Mouse (Mus musculus): ENCODE results near the gene Tmem41a. TPM values are rescaled to one million over a fixed set of nuclear protein-coding genes. Genes with fewer than 3 reads are reported as not detected.
"Not testable (repeated sequence)": the region's sequence is repeated elsewhere in the genome, so short reads cannot be mapped to it uniquely, and the experiment has no call there.

Gene Tmem41a
- polyA plus RNA-seq (2015; fragmentation: Nextera tagmentation; extraction: Ambion mirVana): 27.2 and 31.1 TPM in 2 replicates

- peaks cover 8% of the 10 kb centered on the region for H3K36me3 ChIP-seq
- H3K4me2 ChIP-seq: peak within 1 kb of the TSS; percentile 91
- peak within 1 kb of the TSS; percentile 69 for H3K27ac ChIP-seq
- peak; percentile 89 for DNase-seq
- H3K4me3 ChIP-seq (replicated peaks): peak within 1 kb of the TSS; percentile 79
- 1% methylated on average over 63 of the region's 63 CpGs for WGBS (ENCODE audit: insufficient replicate concordance)
- H3K27me3 ChIP-seq: 0 out of 2 replicates have a peak, but pooled peaks cover 3% of the 10 kb centered on the region
- H3K9ac ChIP-seq: peak within 1 kb of the TSS; percentile 79
- peak; percentile 97 for ATAC-seq (ENCODE audit: low read depth)
- H3K4me1 ChIP-seq (replicated peaks): peaks cover 25% of the 10 kb centered on the region
- H3K9me3 ChIP-seq (replicated peaks): no peaks in the 10 kb centered on the region
Observed at GRCm38 (mm10) chr16:21946761-21947715, at the start of gene Tmem41a. Gene Tmem41a, minus strand, starts transcription at chr16:21947552.

DNA sequence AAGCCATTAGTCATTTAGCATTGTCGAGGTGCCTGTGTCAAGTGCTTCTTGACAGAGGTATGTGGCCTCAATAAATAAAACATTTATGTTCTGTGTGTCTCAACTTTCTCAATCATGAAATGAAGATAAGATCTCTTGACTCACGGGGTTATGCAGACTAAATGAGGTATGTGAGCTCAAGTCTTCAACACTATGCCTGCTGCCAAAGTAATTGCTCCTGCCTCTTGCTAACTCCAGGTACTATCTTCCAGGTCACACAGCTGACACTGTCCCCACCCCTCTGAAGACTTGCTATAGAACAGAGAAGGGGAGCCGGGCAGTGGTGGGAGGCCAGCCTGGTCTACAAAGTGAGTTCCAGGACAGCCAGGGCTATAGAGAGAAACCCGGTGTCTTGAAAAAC, 49.0 kb upstream of the Tmem41a start:
- Histone ChIP-seq H3K4me2 (peak overlapping the region; percentile 58), H3K4me1 (replicated peaks) (peaks cover 38% of the 10 kb centered on the region), H3K36me3 (no peaks in the 10 kb centered on the region), H3K27ac (peak overlapping the region; percentile 87), H3K9ac (peak overlapping the region; percentile 54), H3K9me3 (replicated peaks) (no peaks in the 10 kb centered on the region), H3K4me3 (replicated peaks) (peak overlapping the region; percentile 14; the same call in 1 of the 2 replicates), H3K27me3 (no peaks in the 10 kb centered on the region)
- DNase-seq (peak; percentile 16), ATAC-seq (ENCODE audit: low read depth) (peak; percentile 74)
- 21% methylated on average over 4 of the region's 4 CpGs for WGBS (ENCODE audit: insufficient replicate concordance)

- H3K4me2 ChIP-seq: peak within 1 kb of the TSS; percentile 58
- ATAC-seq (ENCODE audit: low read depth) (no peak), DNase-seq (peak; percentile 32)
- WGBS (ENCODE audit: insufficient replicate concordance): 18% methylated on average over 16 of the region's 16 CpGs
- peak within 1 kb of the TSS; percentile 87 for H3K27ac ChIP-seq
- peak within 1 kb of the TSS; percentile 33 for H3K4me3 ChIP-seq (replicated peaks)
- no peaks in the 10 kb centered on the region for H3K9me3 ChIP-seq (replicated peaks)
- H3K36me3 ChIP-seq: no peaks in the 10 kb centered on the region
- H3K4me1 ChIP-seq (replicated peaks): peaks cover 38% of the 10 kb centered on the region
- H3K9ac ChIP-seq: peak within 1 kb of the TSS; percentile 54
- no peaks in the 10 kb centered on the region for H3K27me3 ChIP-seq
Observed at GRCm38 (mm10) chr16:21995304-21995703, 48.0 kb upstream of the Tmem41a start, which contains the start of gene Liph. Gene Liph, minus strand, starts transcription at chr16:21995663.

GRCm38 (mm10) chr16:21991774-21992173, 44.4 kb upstream of the Tmem41a start:
- H3K9ac ChIP-seq: no peak overlapping the region
- H3K36me3 ChIP-seq: no peaks in the 10 kb centered on the region
- no peaks in the 10 kb centered on the region for H3K27me3 ChIP-seq
- no peak for DNase-seq
- no peak overlapping the region for H3K4me3 ChIP-seq (replicated peaks)
- peaks cover 22% of the 10 kb centered on the region for H3K4me1 ChIP-seq (replicated peaks)
- no peaks in the 10 kb centered on the region for H3K9me3 ChIP-seq (replicated peaks)
- 72% methylated on average over 2 of the region's 2 CpGs for WGBS (ENCODE audit: insufficient replicate concordance)
- no peak overlapping the region for H3K4me2 ChIP-seq
- no peak for ATAC-seq (ENCODE audit: low read depth)
- H3K27ac ChIP-seq: no peak overlapping the region

DNA sequence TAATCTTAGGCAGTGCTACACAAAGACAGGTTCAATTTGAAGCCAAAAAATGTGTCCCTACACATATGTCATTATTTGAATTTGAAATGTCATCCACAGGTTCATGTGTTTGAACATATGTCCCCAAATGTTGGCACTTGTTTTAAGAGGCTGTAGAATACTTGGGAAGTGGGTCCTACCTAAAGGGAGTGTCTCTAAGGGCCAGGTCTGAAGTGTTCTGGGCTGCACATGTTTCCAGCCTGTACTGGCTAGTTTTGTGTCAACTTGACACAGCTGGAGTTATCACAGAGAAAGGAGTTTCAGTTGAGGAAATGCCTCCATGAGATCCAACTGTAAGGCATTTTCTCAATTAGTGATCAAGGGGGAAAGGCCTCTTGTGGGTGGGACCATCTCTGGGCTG, 43.5 kb upstream of the Tmem41a start:
- not testable (repeated sequence) for H3K4me2 ChIP-seq; DNase-seq; ATAC-seq (ENCODE audit: low read depth); H3K27ac ChIP-seq; H3K27me3 ChIP-seq; H3K4me3 ChIP-seq (replicated peaks); H3K9me3 ChIP-seq (replicated peaks); H3K36me3 ChIP-seq; H3K9ac ChIP-seq
- peaks cover 13% of the 10 kb centered on the region for H3K4me1 ChIP-seq (replicated peaks)

GRCm38 (mm10) chr16:21987956-21988355, 40.6 kb upstream of the Tmem41a start:
- Histone ChIP-seq H3K4me1 (replicated peaks) (no peaks in the 10 kb centered on the region), H3K9me3 (replicated peaks) (no peaks in the 10 kb centered on the region), H3K36me3 (no peaks in the 10 kb centered on the region), H3K27me3 (no peaks in the 10 kb centered on the region), H3K27ac (no peak overlapping the region), H3K4me2 (no peak overlapping the region), H3K9ac (no peak overlapping the region), H3K4me3 (replicated peaks) (no peak overlapping the region)
- WGBS (ENCODE audit: insufficient replicate concordance): 57% methylated on average over 5 of the region's 5 CpGs
- DNase-seq (no peak), ATAC-seq (ENCODE audit: low read depth) (no peak)

- no peaks in the 10 kb centered on the region for H3K27me3 ChIP-seq
- H3K4me1 ChIP-seq (replicated peaks): no peaks in the 10 kb centered on the region
- H3K27ac ChIP-seq: no peak overlapping the region
- no peak for ATAC-seq (ENCODE audit: low read depth)
- no peaks in the 10 kb centered on the region for H3K9me3 ChIP-seq (replicated peaks)
- H3K4me3 ChIP-seq (replicated peaks): no peak overlapping the region
- H3K36me3 ChIP-seq: no peaks in the 10 kb centered on the region
- no peak overlapping the region for H3K9ac ChIP-seq
- no peak overlapping the region for H3K4me2 ChIP-seq
- 49% methylated on average over 3 of the region's 3 CpGs for WGBS (ENCODE audit: insufficient replicate concordance)
- DNase-seq: no peak
Observed at GRCm38 (mm10) chr16:21986191-21986590, 38.8 kb upstream of the Tmem41a start.

- ATAC-seq (ENCODE audit: low read depth): no peak
- 74% methylated on average over 12 of the region's 12 CpGs for WGBS (ENCODE audit: insufficient replicate concordance)
Observed at GRCm38 (mm10) chr16:21984091-21984490, 36.7 kb upstream of the Tmem41a start.

DNA sequence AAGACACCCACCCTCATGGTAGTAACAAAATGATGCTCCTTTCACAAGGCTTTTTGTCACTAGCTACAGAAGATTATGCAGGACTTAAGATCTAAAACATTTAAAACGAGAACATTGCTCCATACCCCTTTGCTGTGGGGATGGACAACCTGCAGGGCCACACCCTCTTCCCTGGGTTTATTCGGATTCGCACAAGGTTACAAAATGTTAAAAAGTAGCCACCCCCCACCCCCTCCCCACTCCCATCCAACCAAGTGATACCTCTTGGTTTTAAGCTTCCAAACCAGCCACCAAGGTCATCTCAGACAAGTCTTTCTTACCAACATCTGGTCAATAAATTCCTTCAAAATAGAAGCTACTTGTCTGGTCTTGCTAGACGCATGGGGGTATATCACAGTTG, 36.2 kb upstream of the Tmem41a start:
- 72% methylated on average over 4 of the region's 4 CpGs for WGBS (ENCODE audit: insufficient replicate concordance)
- no peaks in the 10 kb centered on the region for H3K9me3 ChIP-seq (replicated peaks)
- H3K4me3 ChIP-seq (replicated peaks): no peak overlapping the region
- H3K4me2 ChIP-seq: no peak overlapping the region
- ATAC-seq (ENCODE audit: low read depth) (no peak), DNase-seq (no peak)
- no peaks in the 10 kb centered on the region for H3K4me1 ChIP-seq (replicated peaks)
- H3K36me3 ChIP-seq: no peaks in the 10 kb centered on the region
- H3K27me3 ChIP-seq: no peaks in the 10 kb centered on the region
- H3K27ac ChIP-seq: no peak overlapping the region
- no peak overlapping the region for H3K9ac ChIP-seq

More at GRCm38 (mm10) chr16:21984091-21984490, 36.7 kb upstream of the Tmem41a start:
- Histone ChIP-seq H3K27me3 (no peaks in the 10 kb centered on the region), H3K4me1 (replicated peaks) (no peaks in the 10 kb centered on the region), H3K9me3 (replicated peaks) (no peaks in the 10 kb centered on the region), H3K36me3 (no peaks in the 10 kb centered on the region), H3K9ac (no peak overlapping the region), H3K4me2 (no peak overlapping the region), H3K4me3 (replicated peaks) (no peak overlapping the region), H3K27ac (no peak overlapping the region)
- no peak for DNase-seq

- WGBS (ENCODE audit: insufficient replicate concordance): 81% methylated on average over 9 of the region's 9 CpGs
- H3K4me3 ChIP-seq (replicated peaks): no peak overlapping the region
- no peak overlapping the region for H3K27ac ChIP-seq
- ATAC-seq (ENCODE audit: low read depth) (no peak), DNase-seq (no peak)
- H3K4me2 ChIP-seq: no peak overlapping the region
- H3K9me3 ChIP-seq (replicated peaks): no peaks in the 10 kb centered on the region
- no peaks in the 10 kb centered on the region for H3K27me3 ChIP-seq
- no peaks in the 10 kb centered on the region for H3K4me1 ChIP-seq (replicated peaks)
- no peak overlapping the region for H3K9ac ChIP-seq
- no peaks in the 10 kb centered on the region for H3K36me3 ChIP-seq
Observed at GRCm38 (mm10) chr16:21983146-21983545, 35.8 kb upstream of the Tmem41a start.

GRCm38 (mm10) chr16:21977347-21977746, 30.0 kb upstream of the Tmem41a start:
- H3K4me1 ChIP-seq (replicated peaks): 0 out of 2 replicates have a peak, but pooled peaks cover 4% of the 10 kb centered on the region
- WGBS (ENCODE audit: insufficient replicate concordance): 64% methylated on average over 5 of the region's 5 CpGs
- no peak for ATAC-seq (ENCODE audit: low read depth)

More at GRCm38 (mm10) chr16:21977347-21977746, 30.0 kb upstream of the Tmem41a start:
- Histone ChIP-seq H3K9ac (no peak overlapping the region), H3K4me3 (replicated peaks) (no peak overlapping the region), H3K27me3 (peaks cover 23% of the 10 kb centered on the region), H3K4me2 (no peak overlapping the region), H3K36me3 (no peaks in the 10 kb centered on the region), H3K9me3 (replicated peaks) (no peaks in the 10 kb centered on the region), H3K27ac (no peak overlapping the region)
- no peak for DNase-seq

All from liver, embryonic 13.5 days (tissue).